Mouse (Mus musculus): ENCODE results near the gene Antxr1. TPM values are rescaled to one million over a fixed set of nuclear protein-coding genes. Genes with fewer than 3 reads are reported as not detected.

Gene Antxr1
- polyA plus RNA-seq, 1 experiment: 6.6 TPM

- Histone ChIP-seq H3K4me1 (ENCODE audit: control insufficient read depth, insufficient read depth, insufficient read length, low read length) (no peaks in the 10 kb centered on the region), H3K27ac (replicated peaks; ENCODE audit: low read depth, low read length) (no peak overlapping the region)
These were observed 169.9 kb downstream of the Antxr1 start for GRCm38 (mm10) chr6:87165536-87166311.

GRCm38 (mm10) chr6:87161391-87162263 lies 174.0 kb downstream of the Antxr1 start:
- no peak overlapping the region for H3K4me3 ChIP-seq (ENCODE audit: insufficient read depth, low read depth, low read length)
- H3K4me1 ChIP-seq (ENCODE audit: control insufficient read depth, insufficient read depth, insufficient read length, low read length): no peaks in the 10 kb centered on the region
- H3K27ac ChIP-seq (replicated peaks; ENCODE audit: low read depth, low read length): no peak overlapping the region

More at GRCm38 (mm10) chr6:87165536-87166311, 169.9 kb downstream of the Antxr1 start:
- no peak overlapping the region for H3K4me3 ChIP-seq (ENCODE audit: insufficient read depth, low read depth, low read length)

- Histone ChIP-seq H3K4me3 (ENCODE audit: insufficient read depth, low read depth, low read length) (no peak overlapping the region), H3K4me1 (ENCODE audit: control insufficient read depth, insufficient read depth, insufficient read length, low read length) (no peaks in the 10 kb centered on the region), H3K27ac (replicated peaks; ENCODE audit: low read depth, low read length) (no peak overlapping the region)
These were observed 175.4 kb downstream of the Antxr1 start for GRCm38 (mm10) chr6:87160196-87160595.

- Histone ChIP-seq H3K27ac (replicated peaks; ENCODE audit: low read depth, low read length) (no peak overlapping the region), H3K4me3 (ENCODE audit: insufficient read depth, low read depth, low read length) (no peak overlapping the region), H3K4me1 (ENCODE audit: control insufficient read depth, insufficient read depth, insufficient read length, low read length) (no peaks in the 10 kb centered on the region)
These were observed 177.5 kb downstream of the Antxr1 start for GRCm38 (mm10) chr6:87158062-87158623.

- Histone ChIP-seq H3K4me1 (ENCODE audit: control insufficient read depth, insufficient read depth, insufficient read length, low read length) (no peaks in the 10 kb centered on the region), H3K27ac (replicated peaks; ENCODE audit: low read depth, low read length) (no peak overlapping the region), H3K4me3 (ENCODE audit: insufficient read depth, low read depth, low read length) (no peak overlapping the region)
These were observed 181.8 kb downstream of the Antxr1 start for GRCm38 (mm10) chr6:87153836-87154235.

GRCm38 (mm10) chr6:87153231-87153580 lies 182.4 kb downstream of the Antxr1 start:
- Histone ChIP-seq H3K27ac (replicated peaks; ENCODE audit: low read depth, low read length) (no peak overlapping the region), H3K4me3 (ENCODE audit: insufficient read depth, low read depth, low read length) (no peak overlapping the region)

GRCm38 (mm10) chr6:87152461-87153230 lies 183.0 kb downstream of the Antxr1 start:
- Histone ChIP-seq H3K4me1 (ENCODE audit: control insufficient read depth, insufficient read depth, insufficient read length, low read length) (no peaks in the 10 kb centered on the region), H3K27ac (replicated peaks; ENCODE audit: low read depth, low read length) (no peak overlapping the region), H3K4me3 (ENCODE audit: insufficient read depth, low read depth, low read length) (no peak overlapping the region)

More at GRCm38 (mm10) chr6:87153231-87153580, 182.4 kb downstream of the Antxr1 start:
- no peaks in the 10 kb centered on the region for H3K4me1 ChIP-seq (ENCODE audit: control insufficient read depth, insufficient read depth, insufficient read length, low read length)

- no peak overlapping the region for H3K4me3 ChIP-seq (ENCODE audit: insufficient read depth, low read depth, low read length)
- no peak overlapping the region for H3K27ac ChIP-seq (replicated peaks; ENCODE audit: low read depth, low read length)
- H3K4me1 ChIP-seq (ENCODE audit: control insufficient read depth, insufficient read depth, insufficient read length, low read length): no peaks in the 10 kb centered on the region
These were observed 184.2 kb downstream of the Antxr1 start for GRCm38 (mm10) chr6:87151427-87151826.

- no peak overlapping the region for H3K27ac ChIP-seq (replicated peaks; ENCODE audit: low read depth, low read length)
- H3K4me1 ChIP-seq (ENCODE audit: control insufficient read depth, insufficient read depth, insufficient read length, low read length): no peaks in the 10 kb centered on the region
- no peak overlapping the region for H3K4me3 ChIP-seq (ENCODE audit: insufficient read depth, low read depth, low read length)
These were observed 185.2 kb downstream of the Antxr1 start for GRCm38 (mm10) chr6:87150471-87150870.

- no peak overlapping the region for H3K27ac ChIP-seq (replicated peaks; ENCODE audit: low read depth, low read length)
- H3K4me3 ChIP-seq (ENCODE audit: insufficient read depth, low read depth, low read length): no peak overlapping the region
- no peaks in the 10 kb centered on the region for H3K4me1 ChIP-seq (ENCODE audit: control insufficient read depth, insufficient read depth, insufficient read length, low read length)
These were observed 187.7 kb downstream of the Antxr1 start for GRCm38 (mm10) chr6:87147921-87148320.

- Histone ChIP-seq H3K4me1 (ENCODE audit: control insufficient read depth, insufficient read depth, insufficient read length, low read length) (no peaks in the 10 kb centered on the region), H3K4me3 (ENCODE audit: insufficient read depth, low read depth, low read length) (no peak overlapping the region), H3K27ac (replicated peaks; ENCODE audit: low read depth, low read length) (no peak overlapping the region)
These were observed 192.0 kb downstream of the Antxr1 start for GRCm38 (mm10) chr6:87143594-87143993.

GRCm38 (mm10) chr6:87142239-87142638 lies 193.4 kb downstream of the Antxr1 start:
- Histone ChIP-seq H3K4me3 (ENCODE audit: insufficient read depth, low read depth, low read length) (no peak overlapping the region), H3K27ac (replicated peaks; ENCODE audit: low read depth, low read length) (no peak overlapping the region), H3K4me1 (ENCODE audit: control insufficient read depth, insufficient read depth, insufficient read length, low read length) (no peaks in the 10 kb centered on the region)

- H3K27ac ChIP-seq (replicated peaks; ENCODE audit: low read depth, low read length): no peak overlapping the region
- H3K4me3 ChIP-seq (ENCODE audit: insufficient read depth, low read depth, low read length): no peak overlapping the region
- no peaks in the 10 kb centered on the region for H3K4me1 ChIP-seq (ENCODE audit: control insufficient read depth, insufficient read depth, insufficient read length, low read length)
These were observed 195.6 kb downstream of the Antxr1 start for GRCm38 (mm10) chr6:87139796-87140553.

- H3K4me3 ChIP-seq (ENCODE audit: insufficient read depth, low read depth, low read length): no peak overlapping the region
- H3K27ac ChIP-seq (replicated peaks; ENCODE audit: low read depth, low read length): no peak overlapping the region
These were observed 197.1 kb downstream of the Antxr1 start for GRCm38 (mm10) chr6:87138479-87138878.

More at GRCm38 (mm10) chr6:87138479-87138878, 197.1 kb downstream of the Antxr1 start:
- no peaks in the 10 kb centered on the region for H3K4me1 ChIP-seq (ENCODE audit: control insufficient read depth, insufficient read depth, insufficient read length, low read length)

Data from brown adipose tissue, adult 24 weeks (tissue).